Mouse (Mus musculus) erythroblast, embryonic 14.5 days (primary cell): ENCODE data around the gene Prkn. TPM values are rescaled to one million over a fixed set of nuclear protein-coding genes. Genes with fewer than 3 reads are reported as not detected.

Experiments
- H3K27me3 ChIP-seq: 2 replicates; pipeline ENCODE4 v1.6.1; 2012; ENCODE audit warnings: inconsistent platforms; ENCODE audit not compliant: control insufficient read depth
- H3K36me3 ChIP-seq: 2 replicates; pipeline ENCODE4 v1.6.1; 2012; ENCODE audit warnings: mild to moderate bottlenecking, inconsistent platforms; ENCODE audit not compliant: control insufficient read depth
- H3K4me1 ChIP-seq: 2 replicates; pipeline ENCODE4 v1.6.1; 2012; ENCODE audit warnings: inconsistent platforms; ENCODE audit not compliant: control insufficient read depth
- H3K4me3 ChIP-seq: replicated peaks from 2 replicates; pipeline ENCODE3; 2012; ENCODE audit warnings: moderate library complexity, mild to moderate bottlenecking, inconsistent platforms
- H3K9me3 ChIP-seq: 2 replicates; pipeline ENCODE4 v1.6.1; 2012; ENCODE audit warnings: low read length, inconsistent platforms, mixed read lengths; ENCODE audit not compliant: control insufficient read depth
- GATA1 ChIP-seq: IDR thresholded peaks from 2 replicates; pipeline ENCODE4 v1.6.1; 2012; ENCODE audit warnings: low read length, inconsistent platforms, mixed read lengths
- TAL1 ChIP-seq: IDR thresholded peaks from 3 replicates; pipeline ENCODE4 v1.6.1; 2012; ENCODE audit warnings: low read length, inconsistent platforms, mixed read lengths
- polyA plus RNA-seq: library from polyadenylated mRNA; stranded (reverse); fragments of >175 nt; gene quantifications from 2 replicates; pipeline ENCODE4 v1.2.3, GENCODE M21; 2012

The Prkn gene
- polyA plus RNA-seq, 1 experiment: not detected

GRCm38 (mm10) chr17:11765117-11765516 is 924.9 kb downstream of the Prkn start:
- H3K9me3 ChIP-seq: peaks cover 5% of the 10 kb centered on the region
- H3K27me3 ChIP-seq: no peaks in the 10 kb centered on the region
- H3K4me3 ChIP-seq: no peak overlapping the region
- no peaks in the 10 kb centered on the region for H3K36me3 ChIP-seq
- H3K4me1 ChIP-seq: no peaks in the 10 kb centered on the region
- TF ChIP-seq GATA1 (no peak), TAL1 (no peak)

- TF ChIP-seq TAL1: no peak
- TF ChIP-seq GATA1: no peak
These were observed 925.4 kb downstream of the Prkn start for GRCm38 (mm10) chr17:11765581-11765980.

GRCm38 (mm10) chr17:11767301-11767700 is 927.1 kb downstream of the Prkn start:
- no peaks in the 10 kb centered on the region for H3K4me1 ChIP-seq
- TF ChIP-seq GATA1 (no peak), TAL1 (no peak)
- H3K9me3 ChIP-seq: no peaks in the 10 kb centered on the region
- H3K36me3 ChIP-seq: no peaks in the 10 kb centered on the region
- no peaks in the 10 kb centered on the region for H3K27me3 ChIP-seq
- H3K4me3 ChIP-seq: no peak overlapping the region

More at GRCm38 (mm10) chr17:11765581-11765980, 925.4 kb downstream of the Prkn start:
- Histone ChIP-seq H3K36me3 (no peaks in the 10 kb centered on the region), H3K27me3 (no peaks in the 10 kb centered on the region), H3K9me3 (peaks cover 2% of the 10 kb centered on the region), H3K4me1 (no peaks in the 10 kb centered on the region), H3K4me3 (no peak overlapping the region)

GRCm38 (mm10) chr17:11768345-11768744 is 928.2 kb downstream of the Prkn start:
- Histone ChIP-seq H3K36me3 (no peaks in the 10 kb centered on the region), H3K4me3 (no peak overlapping the region), H3K4me1 (no peaks in the 10 kb centered on the region), H3K9me3 (no peaks in the 10 kb centered on the region), H3K27me3 (no peaks in the 10 kb centered on the region)
- TF ChIP-seq TAL1: no peak
- TF ChIP-seq GATA1: no peak

GRCm38 (mm10) chr17:11768971-11769370 is 928.8 kb downstream of the Prkn start:
- Histone ChIP-seq H3K36me3 (no peaks in the 10 kb centered on the region), H3K4me3 (no peak overlapping the region), H3K4me1 (no peaks in the 10 kb centered on the region), H3K27me3 (no peaks in the 10 kb centered on the region), H3K9me3 (no peaks in the 10 kb centered on the region)
- TF ChIP-seq TAL1 (no peak), GATA1 (no peak)

GRCm38 (mm10) chr17:11769513-11769912 is 929.3 kb downstream of the Prkn start:
- Histone ChIP-seq H3K9me3 (no peaks in the 10 kb centered on the region), H3K4me1 (no peaks in the 10 kb centered on the region), H3K27me3 (no peaks in the 10 kb centered on the region), H3K4me3 (no peak overlapping the region), H3K36me3 (no peaks in the 10 kb centered on the region)
- TF ChIP-seq TAL1 (no peak), GATA1 (no peak)

GRCm38 (mm10) chr17:11779547-11779946 is 939.4 kb downstream of the Prkn start:
- Histone ChIP-seq H3K36me3 (no peaks in the 10 kb centered on the region), H3K4me1 (no peaks in the 10 kb centered on the region), H3K4me3 (no peak overlapping the region), H3K9me3 (no peaks in the 10 kb centered on the region), H3K27me3 (no peaks in the 10 kb centered on the region)
- TF ChIP-seq TAL1 (no peak), GATA1 (no peak)

GRCm38 (mm10) chr17:11780005-11780404 is 939.8 kb downstream of the Prkn start:
- Histone ChIP-seq H3K4me3 (no peak overlapping the region), H3K9me3 (no peaks in the 10 kb centered on the region), H3K27me3 (no peaks in the 10 kb centered on the region), H3K36me3 (no peaks in the 10 kb centered on the region), H3K4me1 (no peaks in the 10 kb centered on the region)
- TF ChIP-seq GATA1 (no peak), TAL1 (no peak)

- TF ChIP-seq TAL1 (no peak), GATA1 (no peak)
- Histone ChIP-seq H3K9me3 (no peaks in the 10 kb centered on the region), H3K27me3 (no peaks in the 10 kb centered on the region), H3K36me3 (no peaks in the 10 kb centered on the region), H3K4me3 (no peak overlapping the region), H3K4me1 (no peaks in the 10 kb centered on the region)
These were observed 940.8 kb downstream of the Prkn start for GRCm38 (mm10) chr17:11780805-11781481.
